Mouse (Mus musculus) urinary bladder, postnatal 25 days (tissue): ENCODE data around the gene Kcnip1.

Source experiments
- DNase-seq: peaks from one replicate; pipeline ENCODE4 v3.0.0; 2022; ENCODE audit warnings: low spot score

Gene Kcnip1

DNA sequence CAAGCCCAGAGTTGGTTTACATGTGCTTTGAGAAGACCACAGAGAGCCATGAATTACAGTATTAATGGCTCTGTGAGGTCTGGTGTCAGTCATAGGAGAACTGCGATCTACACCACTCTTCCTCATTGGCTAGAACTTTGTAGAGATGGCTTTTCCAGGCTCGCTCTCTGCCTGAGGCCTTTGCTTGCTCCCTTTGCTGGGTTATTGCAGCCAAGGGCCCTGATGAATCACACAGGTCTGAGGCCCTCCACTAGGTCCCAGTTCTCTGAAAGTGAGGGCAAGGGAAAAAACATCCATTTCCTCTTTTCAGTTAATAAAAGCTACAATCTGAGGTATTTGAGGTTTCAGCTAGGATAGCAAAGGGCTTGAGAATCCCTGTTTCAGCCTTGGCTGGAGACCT, 329.4 kb downstream of the Kcnip1 start:
- DNase-seq, result no peak

DNA sequence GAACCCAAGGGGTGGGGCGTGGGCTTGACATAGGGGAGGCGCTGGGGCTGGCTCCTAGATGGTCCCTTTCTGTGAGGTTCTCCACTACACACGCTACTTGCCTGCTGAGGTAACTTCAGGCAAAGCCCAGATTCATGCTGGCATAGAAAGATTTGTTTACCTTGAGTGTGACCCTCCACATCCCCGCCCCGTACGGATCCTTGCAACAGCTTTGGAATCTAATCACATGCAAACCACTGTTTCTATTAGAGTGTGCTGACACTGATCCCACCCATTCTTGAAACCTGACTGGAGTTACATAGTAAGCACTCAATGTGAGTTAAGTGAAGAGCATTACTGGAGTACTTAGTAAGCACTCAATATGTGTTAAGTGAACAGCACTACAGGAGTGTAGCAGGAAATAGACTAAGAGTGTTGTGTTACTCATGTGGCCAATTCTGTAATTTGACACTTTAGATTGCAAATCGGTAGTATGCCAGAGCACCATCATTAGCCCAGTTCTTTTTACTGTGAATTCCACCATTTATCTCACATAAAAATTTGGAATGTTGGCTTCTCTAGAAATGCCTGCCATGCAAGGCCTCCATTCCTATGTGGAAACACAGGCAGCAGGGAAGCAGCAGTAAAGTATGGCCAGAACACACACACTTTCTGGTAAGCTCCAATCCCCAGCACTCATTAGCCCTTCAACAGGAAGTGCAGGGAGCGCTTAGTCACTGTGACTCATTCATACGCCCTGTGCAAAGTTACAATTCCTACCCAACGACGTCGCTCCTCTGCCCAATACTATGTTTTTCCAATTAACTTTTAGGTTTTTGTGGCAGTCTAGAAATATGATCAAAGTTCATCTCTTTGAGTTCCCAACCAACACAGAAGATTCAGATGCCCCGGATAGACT, 332.7 kb downstream of the Kcnip1 start:
- DNase-seq, result no peak

- no peak for DNase-seq
Measured at GRCm38 (mm10) chr11:33655861-33656593, 336.9 kb downstream of the Kcnip1 start.

GRCm38 (mm10) chr11:33655221-33655620, 337.7 kb downstream of the Kcnip1 start:
- DNase-seq, result no peak

GRCm38 (mm10) chr11:33654485-33654884, 338.5 kb downstream of the Kcnip1 start:
- no peak for DNase-seq

- DNase-seq, result no peak
Measured at GRCm38 (mm10) chr11:33649358-33649757, 343.6 kb downstream of the Kcnip1 start.

- DNase-seq, result no peak
Measured at GRCm38 (mm10) chr11:33637107-33637506, 355.8 kb downstream of the Kcnip1 start.

DNA sequence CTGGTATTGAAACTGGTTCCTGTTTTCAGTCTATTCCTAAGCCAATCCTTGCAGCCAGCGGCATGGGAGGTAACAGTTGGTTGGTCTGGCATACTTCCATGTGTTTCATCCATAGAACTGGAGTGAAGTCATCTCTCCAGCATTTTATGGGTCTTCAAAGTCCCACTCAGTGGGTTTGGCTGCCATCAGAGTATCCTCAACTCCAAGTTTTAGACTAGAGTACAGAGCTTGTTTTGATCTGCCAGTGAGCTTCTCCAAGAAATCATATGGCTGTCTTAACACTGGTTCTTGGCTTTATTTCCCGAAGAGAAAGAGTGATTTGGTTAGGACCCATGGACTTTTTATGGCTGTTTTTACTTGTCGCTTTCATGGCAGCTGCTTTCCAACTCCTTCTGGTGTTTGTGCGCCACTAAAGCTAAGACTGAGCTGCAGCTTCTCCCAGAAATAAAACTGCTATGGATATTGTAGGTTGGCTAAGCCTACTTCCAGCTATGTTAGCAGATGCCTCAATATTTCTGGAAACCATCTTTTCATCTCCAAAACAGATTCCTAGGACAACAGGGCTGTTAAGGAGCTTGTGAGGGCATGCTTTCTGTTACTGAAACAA, 365.7 kb downstream of the Kcnip1 start:
- DNase-seq, result no peak

- DNase-seq, result peak; percentile 65
Measured at GRCm38 (mm10) chr11:33614218-33614617, 378.7 kb downstream of the Kcnip1 start.

DNA sequence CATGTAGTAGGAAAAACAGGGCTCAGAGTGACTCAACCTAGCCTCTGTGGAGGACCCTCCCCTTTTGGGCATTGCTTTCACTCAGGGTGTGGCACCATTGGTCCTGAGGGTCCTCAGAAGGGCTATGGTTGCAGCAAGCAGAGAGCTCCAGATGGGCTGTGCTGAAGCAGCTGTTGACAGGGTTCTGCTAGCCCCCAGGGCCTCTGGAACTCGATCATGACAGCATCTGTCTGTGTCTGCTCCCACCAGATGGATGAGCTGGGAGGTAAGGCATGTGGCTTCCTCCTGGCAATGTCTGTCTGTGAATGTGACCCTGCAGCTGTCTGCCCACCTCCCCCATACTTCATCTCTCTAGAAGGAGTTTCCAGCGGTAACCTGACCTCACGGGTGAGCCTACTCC, 385.2 kb downstream of the Kcnip1 start:
- no peak for DNase-seq

DNA sequence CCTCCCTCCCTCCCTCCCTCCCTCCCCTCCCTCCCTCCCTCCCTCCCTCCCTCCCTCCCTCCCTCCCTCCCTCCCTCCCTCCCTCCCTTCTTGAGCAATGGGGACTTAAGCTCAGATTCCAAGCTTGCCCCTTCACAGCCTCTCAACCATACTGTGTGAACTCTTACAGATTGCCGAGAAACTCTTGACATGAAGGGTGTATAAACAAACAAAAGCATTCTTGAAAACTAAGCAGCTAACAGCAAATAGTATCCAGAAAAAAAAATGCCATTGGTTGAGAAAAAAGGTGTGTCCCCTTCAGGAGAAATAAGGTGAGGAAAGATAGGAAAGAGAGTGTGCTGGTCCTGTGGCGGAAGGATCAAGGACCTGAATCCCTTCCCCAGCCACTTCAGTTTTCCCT, 389.8 kb downstream of the Kcnip1 start:
- no peak for DNase-seq

GRCm38 (mm10) chr11:33598986-33599385, 394.0 kb downstream of the Kcnip1 start, which contains the start of gene D130052B06Rik:
TSS of gene D130052B06Rik (plus strand) at chr11:33599302.
- peak; percentile 14 for DNase-seq

GRCm38 (mm10) chr11:33596655-33597054, 396.3 kb downstream of the Kcnip1 start:
- DNase-seq, result no peak

- no peak for DNase-seq
Measured at GRCm38 (mm10) chr11:33592826-33593225, 400.1 kb downstream of the Kcnip1 start.

GRCm38 (mm10) chr11:33590771-33591170, 402.2 kb downstream of the Kcnip1 start:
- no peak for DNase-seq

DNA sequence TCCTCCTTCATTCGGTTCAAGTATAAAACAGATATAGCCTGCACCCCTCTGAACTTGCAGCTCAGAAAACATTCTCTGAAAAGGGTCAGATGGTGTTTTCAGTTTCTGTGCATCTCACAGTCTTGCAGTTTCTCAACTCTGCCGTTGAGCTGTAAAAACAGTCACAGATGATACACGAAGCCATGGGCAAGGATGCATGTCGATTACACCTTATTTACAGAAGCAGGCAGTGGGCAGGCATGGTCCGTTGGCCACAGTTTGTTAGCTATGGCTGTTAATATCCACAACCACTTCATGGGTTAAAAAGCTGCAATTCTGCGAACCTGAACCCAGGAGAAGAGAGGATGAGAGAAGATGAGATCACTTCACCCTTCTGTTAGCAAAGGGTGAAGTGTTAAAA, 406.3 kb downstream of the Kcnip1 start:
- no peak for DNase-seq

DNA sequence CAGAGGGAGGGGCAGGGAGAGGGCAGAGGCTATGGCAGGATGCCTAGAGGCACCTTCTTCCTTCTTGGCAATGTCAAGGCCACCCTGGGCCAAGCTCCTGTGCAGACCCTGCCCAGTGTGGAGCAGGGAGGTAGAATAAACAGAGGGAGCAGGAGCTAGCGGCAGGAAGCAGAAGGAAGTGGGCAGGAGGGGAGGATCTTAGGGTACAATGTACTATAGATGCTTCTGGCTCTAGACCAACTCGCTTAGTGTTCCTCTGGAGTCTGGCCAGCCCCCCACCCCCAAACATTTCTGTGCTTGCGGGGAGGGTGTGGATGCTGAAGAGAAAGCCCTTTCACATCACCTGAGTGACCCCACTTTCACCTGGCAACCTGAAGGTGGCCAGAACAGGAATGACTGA, 413.3 kb downstream of the Kcnip1 start:
- no peak for DNase-seq
